Mouse (Mus musculus) ES-Bruce4 (cell line): Measurements from ENCODE around the gene Rho.

Experiments used
- CTCF ChIP-seq: IDR thresholded peaks from one replicate; pipeline ENCODE4 v1.8.1; 2011; ENCODE audit warnings: low read depth, low read length
- EP300 ChIP-seq: IDR thresholded peaks from 2 replicates; pipeline ENCODE4 v1.6.1; 2011; ENCODE audit warnings: low read depth, low read length; ENCODE audit not compliant: insufficient read depth
- POLR2A ChIP-seq: IDR thresholded peaks from one replicate; pipeline ENCODE4 v1.8.1; 2011; ENCODE audit warnings: low read length; ENCODE audit not compliant: insufficient read depth

- TF ChIP-seq POLR2A (no peak), CTCF (no peak), EP300 (no peak)
Measured at GRCm38 (mm10) chr6:115911763-115912162, 19.8 kb upstream of the Rho start.
